Mouse (Mus musculus): ENCODE results near the gene Dqx1.

Gene Dqx1

DNA sequence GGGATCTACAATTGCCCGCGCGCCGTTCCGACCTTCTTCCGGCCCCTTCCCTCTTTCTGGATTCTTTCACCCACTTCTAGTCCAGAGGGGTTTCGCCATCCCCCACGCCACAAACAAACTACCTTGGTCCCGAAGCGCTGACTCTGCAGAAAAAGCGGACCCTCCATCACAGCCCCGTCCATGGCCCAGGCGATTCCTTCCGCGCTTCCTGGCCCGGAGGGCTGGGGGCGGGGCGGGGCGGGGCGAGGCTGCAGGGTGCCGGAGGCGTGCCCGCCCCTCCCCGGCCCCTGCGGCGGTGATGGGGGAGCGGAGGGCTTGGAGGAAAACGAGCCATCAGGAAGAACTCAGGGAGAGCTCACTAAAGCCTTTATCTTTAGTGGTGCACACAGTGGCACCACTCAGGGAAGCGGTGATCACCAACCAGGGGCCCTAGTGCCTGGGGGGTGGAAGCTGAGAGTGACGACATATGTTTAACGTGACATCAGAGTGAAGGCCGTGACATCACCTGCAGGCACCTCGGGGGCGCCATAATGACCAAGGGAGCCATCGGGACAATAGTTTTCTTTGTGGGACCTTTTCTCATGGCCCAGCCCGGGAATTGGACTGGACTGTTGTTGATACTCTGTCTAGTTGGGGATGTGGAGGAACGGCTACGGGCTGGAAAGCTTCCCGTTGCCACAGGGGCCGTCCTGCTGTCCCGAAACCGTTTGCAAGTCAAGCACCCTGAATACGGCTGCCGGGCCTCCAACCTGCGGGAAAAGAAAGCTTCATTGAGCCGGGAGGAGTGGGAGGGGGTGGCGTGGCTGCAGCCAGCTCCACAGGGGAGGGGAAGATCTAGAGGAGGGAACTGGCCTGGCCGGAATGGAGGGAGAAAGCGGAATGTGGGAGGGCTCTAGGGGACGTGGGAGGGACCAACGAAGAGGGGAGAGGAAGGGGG is 24.1 kb upstream of the Dqx1 start, which contains the start of the genes Dok1 and Loxl3:
Dok1 (minus strand) TSS at position 223 of the 937 bp plus-strand sequence.
Loxl3 (plus strand) TSS at position 925 of the 937 bp plus-strand sequence.
- in situ Hi-C loops (cut with MboI, MseI) = no loop called here

DNA sequence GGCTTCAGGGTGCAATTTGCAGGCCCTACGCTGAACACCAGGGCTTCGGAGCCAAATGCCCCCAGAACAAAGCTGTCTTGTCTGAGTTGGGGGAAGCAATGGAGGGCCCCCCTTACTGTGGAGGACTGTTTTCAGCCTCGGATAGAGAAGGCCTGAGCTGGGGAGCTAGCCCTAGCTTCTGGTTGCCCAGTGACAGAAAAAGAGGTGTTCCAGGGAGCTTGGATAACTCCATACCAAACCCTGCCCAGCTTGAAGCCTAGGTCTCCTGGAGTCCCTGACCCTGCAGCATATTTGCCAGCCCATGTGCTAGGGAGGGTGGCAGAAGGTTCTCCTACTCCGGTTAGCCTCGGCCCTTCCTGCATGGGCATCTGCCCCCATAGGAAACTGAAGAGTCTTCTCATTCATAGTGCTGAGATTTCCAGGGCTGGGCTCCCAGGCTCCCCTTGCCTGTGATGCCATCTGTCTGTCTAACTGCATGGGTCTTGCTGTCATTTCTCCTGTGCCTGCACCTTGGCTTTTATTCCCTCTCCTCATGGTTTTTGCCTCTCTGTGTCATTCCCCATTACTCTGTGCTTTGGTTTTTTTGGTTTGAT is 23.1 kb upstream of the Dqx1 start:
- in situ Hi-C loops (cut with MboI, MseI) = no loop called here

DNA sequence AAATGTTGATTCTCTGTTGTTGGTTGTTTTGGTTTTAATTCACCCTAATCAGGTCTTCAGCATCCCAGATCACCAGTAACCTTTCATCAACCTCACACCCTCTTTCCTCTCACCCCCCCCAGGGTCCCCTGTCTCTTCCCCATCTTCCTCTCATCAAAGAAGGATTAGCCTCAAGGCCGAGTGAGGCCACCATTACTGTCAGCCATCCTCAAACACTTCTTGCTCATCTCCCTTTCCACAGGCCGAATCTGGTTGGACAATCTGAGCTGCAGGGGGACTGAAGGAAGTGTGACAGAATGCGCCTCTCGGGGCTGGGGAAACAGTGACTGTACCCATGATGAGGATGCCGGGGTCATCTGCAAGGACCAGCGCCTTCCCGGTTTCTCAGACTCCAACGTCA is 20.5 kb upstream of the Dqx1 start:
- in situ Hi-C loops (cut with MboI, MseI) = no loop called here

DNA sequence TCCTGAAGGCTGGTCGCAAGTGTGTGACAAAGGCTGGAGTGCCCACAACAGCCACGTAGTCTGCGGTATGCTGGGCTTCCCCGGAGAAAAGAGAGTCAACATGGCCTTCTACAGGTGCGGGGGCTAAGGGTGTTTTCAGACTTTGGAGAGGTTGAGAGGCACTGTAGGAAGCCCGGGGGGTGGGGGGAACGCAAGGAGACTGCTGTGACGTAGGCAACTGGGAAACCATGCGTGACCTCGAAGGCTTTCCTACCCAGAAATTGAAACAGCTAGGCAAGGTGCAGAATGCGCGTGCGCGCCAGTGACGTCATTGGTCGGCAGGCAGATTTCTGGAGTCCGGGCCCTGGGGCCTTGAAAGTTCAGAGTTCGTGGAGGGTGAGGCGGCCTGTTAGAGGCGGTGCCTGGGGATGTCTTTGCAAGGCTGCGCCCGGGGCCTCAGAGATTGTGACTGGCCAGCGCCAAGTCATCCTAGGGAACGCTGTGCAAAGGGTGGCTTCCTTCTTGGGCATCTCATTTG is 19.1 kb upstream of the Dqx1 start:
- in situ Hi-C loops (cut with MboI, MseI) = no loop called here

DNA sequence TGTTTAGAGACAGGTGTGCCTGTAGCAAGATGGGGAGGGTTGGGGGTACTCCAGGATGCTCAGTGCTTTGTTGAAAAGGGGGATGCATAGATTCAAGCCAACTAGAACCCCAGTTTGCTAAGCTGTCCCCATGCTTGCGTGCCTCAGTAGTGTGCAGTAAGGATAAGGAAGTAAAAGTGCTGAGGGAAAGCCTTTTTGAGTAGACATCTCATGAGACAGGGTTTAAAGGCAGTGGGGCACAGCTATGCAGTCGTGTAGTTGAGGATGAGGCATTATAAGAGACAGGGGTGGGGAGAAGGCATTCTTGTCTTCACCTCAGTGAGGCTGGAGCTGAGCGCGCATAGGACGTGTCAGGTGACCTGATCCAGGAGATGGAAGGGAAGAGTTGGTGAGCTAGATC is 17.0 kb upstream of the Dqx1 start:
- in situ Hi-C loops (cut with MboI, MseI) = no loop called here

DNA sequence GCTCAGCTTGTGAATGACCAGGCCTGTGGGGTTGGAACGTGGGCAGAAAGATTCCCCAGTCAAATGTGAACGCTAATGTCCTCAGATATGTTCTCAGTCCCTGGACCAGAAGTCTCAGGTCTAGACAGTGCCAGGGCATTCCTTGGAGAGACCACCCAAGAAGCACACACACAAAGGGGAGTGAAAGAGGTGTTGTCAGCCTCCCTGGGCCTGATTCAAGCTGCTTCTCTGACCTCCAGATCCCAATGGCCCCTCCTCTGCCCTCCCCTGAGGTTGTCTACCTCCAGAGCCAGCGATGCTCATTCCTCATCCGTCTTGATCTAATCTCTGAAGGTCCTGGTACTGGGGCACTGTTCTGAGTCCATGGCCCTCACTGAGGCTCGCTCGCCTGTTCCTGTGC is 14.1 kb upstream of the Dqx1 start:
- in situ Hi-C loops (cut with MboI, MseI) = no loop called here

DNA sequence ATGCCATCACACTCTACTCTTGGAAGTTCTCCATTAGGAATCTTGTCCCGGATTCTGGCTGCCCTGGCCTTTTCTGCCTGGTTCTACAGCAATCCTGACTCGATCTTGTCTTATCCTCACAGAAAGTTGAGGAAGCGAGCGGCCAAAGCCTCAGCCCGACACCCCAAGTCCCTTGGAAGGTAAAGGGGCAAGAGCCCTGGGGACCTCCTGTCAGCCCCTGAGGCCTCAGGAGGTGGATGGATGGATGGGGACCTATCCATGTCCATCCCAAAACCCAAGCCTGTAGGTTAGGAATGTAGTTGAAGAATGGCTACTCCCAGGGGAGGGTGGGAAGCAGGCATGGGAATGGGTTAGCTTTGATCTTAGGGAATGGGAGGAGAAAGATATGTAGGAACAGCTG is 13.7 kb upstream of the Dqx1 start:
- in situ Hi-C loops (cut with MboI, MseI) = no loop called here

DNA sequence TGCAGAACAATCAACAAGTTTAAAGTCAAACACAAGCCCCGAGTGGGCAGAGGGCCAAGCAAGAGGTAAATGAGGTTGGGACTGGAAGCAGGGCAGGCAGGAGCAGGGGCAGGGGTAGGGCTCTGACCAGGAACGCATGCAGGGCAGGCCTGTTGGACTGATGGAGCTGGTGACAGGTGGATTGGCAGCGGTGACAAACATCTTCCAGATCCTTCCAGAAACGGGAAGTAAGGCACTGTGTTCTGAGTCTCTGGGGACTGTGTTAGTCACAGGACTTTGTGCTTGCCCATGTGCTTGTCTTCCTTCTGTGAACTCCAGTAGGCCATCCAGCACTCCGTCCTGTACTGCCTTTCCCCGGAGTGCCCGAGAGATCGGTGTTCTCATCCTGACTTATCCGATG is 12.9 kb upstream of the Dqx1 start:
- in situ Hi-C loops (cut with MboI, MseI) = no loop called here

DNA sequence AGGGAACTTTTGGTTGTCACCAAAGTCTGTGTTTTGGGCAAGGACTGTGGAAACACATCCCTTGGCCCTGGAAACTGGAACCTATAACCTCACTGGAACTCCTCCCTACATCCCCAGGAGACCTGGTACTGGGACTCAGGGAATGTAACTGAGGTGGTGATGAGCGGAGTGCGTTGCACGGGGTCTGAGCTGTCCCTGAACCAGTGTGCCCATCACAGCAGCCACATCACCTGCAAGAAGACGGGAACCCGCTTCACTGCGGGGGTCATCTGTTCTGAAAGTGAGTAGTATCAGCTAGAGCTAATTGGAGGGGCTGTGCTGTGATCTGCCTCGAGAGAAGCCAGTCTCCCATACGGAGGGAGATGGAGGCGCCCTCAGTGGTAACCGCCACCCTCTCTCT is 8.3 kb upstream of the Dqx1 start:
- in situ Hi-C loops (cut with MboI, MseI) = no loop called here

DNA sequence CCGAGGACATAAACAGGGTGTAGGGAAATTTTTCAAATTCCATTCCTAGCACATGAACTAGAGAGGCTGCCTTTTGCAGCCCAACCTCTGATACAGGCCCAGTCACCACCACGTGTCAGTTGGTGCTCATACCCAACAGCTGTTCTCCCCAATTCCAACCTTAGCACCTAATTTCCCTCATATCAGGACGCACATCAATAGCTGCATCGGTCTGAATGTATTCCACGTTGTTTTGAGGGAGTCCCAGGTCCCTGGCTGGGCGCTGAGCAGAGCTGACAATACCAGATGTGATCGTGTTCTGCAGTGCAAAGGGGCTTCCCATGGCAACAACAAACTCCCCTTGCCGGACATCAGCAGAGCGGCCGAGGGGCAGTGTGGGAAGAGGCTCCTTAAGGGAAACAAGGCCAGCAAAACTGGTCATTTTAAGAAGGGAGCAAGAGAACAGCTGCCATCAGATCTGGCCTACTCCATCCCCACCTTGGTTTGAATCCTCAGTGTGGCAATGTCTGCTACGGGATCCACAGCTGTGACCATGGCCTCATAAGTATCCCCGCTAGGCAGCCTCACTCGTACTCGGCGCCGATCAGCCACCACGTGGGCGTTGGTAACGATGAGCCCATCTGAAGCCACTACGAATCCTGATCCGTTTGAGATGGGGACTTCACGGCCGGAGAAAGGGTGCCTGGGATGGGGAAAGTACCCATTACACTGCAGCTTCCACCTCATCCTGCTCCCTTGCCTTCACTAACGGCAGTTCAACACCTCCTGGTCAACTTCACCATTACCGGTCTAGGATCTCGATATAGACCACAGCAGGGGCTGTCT is 4.3 kb upstream of the Dqx1 start:
- in situ Hi-C loops (cut with MboI, MseI) = loop anchor here in 1 of 2 experiments (10.0 kb wide), 1 partner anchor 49 kb away; no protein-coding TSS in a partner anchor

DNA sequence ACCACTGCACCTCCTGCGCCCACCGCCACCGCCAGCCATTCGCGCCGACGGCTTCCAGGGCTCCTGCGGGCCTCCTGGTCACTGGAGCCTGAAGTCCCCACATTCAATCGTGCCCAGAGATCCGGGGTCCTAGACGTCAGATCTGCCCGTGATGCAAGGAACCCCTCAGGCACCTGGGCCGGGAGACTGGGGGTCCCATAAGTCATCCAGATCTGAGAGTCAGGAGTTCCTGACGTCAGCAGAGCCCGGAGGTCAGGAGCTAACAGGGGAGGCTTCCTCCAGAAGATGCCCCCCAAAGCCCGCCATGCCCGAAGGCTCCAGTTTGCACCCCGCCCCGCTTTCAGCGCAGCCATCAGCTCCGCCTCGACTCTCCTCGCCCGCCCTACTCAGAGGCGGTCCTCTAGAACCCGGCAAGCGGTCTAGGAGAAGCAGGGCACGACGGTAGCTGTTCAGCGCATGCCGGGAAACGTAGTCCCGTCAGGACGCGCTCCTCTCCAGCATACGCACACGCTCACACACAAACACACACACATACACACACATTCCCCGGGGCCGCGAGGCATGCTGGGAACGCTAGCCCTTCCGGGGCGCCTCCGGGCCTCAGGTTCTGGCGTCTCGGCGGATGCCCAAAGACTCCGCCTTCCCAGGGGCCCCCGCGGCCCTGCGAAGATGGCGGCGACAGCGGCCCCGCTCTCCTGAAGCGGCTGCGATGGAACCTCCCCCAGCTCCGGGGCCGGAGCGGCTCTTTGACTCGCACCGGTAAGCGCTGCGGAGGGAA is 3.4 kb upstream of the Dqx1 start, which contains the start of gene Aup1:
Aup1 (plus strand) TSS at position 448 of the 778 bp plus-strand sequence.
- in situ Hi-C loops (cut with MboI, MseI) = loop anchor here in 1 of 2 experiments (10.0 kb wide), 1 partner anchor 49 kb away; no protein-coding TSS in a partner anchor

DNA sequence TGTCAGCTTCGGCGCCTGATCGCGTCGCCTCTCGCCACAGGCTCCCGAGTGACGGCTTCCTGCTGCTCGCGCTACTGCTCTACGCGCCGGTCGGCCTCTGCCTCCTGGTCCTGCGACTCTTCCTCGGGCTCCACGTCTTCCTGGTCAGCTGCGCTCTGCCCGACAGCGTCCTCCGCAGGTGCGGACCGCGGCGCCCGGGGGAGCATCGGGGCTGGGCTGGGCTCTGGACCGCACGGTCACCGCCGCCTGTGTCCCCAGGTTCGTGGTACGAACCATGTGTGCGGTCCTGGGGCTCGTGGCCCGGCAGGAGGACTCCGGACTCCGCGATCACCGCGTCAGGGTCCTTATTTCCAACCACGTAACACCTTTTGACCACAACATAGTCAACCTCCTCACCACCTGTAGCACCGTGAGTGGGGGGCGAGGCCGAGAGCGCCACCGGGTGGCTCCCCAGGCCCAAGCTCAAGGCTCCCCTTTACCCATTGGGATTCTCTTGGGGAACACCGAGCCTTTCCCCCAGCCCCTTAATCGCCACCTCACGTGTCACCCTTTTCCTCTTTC is 2.7 kb upstream of the Dqx1 start, which contains the start of gene Htra2:
Htra2 (minus strand) TSS at position 403 of the 561 bp plus-strand sequence.
- in situ Hi-C loops (cut with MboI, MseI) = loop anchor here in 1 of 2 experiments (10.0 kb wide), 1 partner anchor 50 kb away; no protein-coding TSS in a partner anchor

DNA sequence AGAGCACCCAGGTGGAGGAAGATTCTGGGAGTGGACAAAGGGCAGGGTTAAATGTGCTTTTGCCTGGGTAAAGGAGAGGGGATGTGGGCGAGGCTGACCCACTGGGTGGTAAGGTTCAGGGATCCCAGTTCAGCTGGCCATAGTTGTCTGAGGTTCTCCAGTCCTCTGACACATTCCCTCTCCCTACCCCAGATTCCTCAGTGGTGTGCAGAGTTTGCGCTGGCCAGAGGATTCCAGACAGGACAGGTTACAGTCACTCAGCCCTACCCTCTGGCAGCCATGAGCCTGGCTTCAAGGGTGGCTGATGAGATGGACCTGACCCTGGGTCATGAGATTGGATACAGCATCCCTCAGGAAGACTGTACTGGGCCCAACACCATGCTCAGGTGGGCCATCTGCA is 1.1 kb downstream of the Dqx1 start:
- in situ Hi-C loops (cut with MboI, MseI) = loop anchor here in 1 of 2 experiments (10.0 kb wide), 1 partner anchor 54 kb away; no protein-coding TSS in a partner anchor

DNA sequence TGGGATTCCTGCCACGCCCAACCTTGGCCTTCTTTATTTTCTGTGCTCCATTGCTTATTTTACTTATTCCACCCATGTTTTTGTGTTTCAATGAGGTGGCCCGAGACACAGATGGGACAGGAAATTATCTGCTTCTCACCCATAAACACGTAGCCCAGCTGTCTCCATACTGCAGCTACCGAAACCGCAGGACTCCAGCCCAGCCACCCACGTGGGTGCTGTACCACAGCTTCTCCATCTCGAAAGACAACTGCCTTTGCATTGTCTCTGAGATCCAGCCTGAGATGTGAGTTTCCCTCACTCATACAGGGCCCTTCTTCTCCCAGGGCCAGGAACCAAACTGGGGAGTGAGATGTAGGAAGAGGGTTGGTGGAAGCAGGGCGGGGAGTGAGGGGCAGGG is 8.4 kb downstream of the Dqx1 start:
- in situ Hi-C loops (cut with MboI, MseI) = no loop called here

DNA sequence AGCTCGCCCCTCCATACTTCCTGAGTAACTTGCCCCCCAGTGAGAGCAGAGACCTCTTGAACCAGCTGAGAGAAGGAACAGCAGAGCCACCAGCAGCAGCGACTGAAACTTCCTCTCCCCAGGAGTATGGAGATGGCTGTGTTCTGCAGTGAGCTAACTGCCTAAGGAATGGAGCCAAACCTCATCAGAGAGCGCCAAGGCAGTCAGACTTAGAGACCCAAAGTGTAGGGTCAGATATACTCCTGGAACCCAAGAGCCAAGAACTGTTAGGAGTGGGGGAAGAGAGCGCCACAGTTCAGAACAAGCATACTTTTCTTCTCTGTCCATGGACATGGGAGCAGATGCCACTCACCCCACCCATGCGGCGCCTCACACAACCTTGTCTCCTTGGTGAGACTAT is 8.8 kb downstream of the Dqx1 start:
- in situ Hi-C loops (cut with MboI, MseI) = no loop called here

DNA sequence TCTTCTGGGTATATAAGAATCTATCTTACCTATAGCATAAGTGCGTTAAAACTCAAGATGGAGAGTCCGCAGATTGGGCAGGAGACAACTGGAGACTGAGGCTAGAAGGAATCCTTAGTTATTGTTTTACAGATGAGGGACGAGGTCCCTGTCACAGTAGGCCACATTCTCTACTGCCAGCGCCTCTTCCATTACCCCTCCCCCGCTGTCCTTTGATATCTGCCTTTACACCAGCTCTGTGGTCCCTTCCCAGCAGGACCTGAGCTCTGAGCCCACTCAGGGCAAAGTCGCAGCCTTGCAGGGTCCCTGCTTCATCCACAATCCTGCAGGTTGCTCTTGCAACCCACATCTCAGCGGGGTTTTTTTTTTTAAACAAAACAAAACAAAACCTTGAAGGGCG is 10.6 kb downstream of the Dqx1 start:
- in situ Hi-C loops (cut with MboI, MseI) = no loop called here

DNA sequence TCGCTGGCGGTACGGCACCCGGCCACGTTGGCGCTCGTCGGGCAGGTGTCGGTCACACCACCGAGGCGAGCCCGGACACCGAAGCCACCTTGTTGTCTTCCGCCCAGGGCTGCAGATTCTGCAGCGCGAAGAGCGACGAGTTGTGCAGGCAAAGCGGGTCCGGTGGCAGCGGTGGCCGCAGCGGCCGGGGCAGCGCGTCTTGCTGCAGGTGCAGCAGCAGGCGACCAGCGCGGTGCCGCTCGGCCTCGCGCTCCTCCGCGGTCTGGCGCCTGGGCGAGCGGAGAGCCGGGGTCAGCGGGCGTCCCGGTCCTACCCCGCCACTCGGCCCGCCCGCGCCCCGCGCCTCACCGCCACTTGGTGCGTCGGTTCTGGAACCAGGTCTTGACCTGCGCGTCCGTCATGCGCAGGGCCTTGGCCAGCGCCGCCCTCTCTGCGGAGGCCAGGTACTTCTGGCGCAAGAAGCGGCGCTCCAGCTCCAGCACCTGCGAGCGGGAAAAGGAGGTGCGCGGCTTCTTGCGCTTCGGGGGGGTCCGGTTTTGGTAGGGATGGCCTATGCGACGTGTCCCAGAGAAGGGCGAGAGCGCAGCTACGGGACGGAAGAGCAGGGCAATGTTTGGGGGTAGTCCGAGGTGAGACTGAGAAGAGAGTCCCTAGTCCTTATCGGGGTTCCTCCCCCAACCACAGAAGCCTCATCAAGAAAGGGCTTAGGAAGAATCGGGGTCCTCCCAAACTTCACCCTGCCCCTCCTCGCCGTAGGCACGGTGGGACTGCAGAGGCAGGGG is 11.3 kb downstream of the Dqx1 start:
- in situ Hi-C loops (cut with MboI, MseI) = no loop called here

DNA sequence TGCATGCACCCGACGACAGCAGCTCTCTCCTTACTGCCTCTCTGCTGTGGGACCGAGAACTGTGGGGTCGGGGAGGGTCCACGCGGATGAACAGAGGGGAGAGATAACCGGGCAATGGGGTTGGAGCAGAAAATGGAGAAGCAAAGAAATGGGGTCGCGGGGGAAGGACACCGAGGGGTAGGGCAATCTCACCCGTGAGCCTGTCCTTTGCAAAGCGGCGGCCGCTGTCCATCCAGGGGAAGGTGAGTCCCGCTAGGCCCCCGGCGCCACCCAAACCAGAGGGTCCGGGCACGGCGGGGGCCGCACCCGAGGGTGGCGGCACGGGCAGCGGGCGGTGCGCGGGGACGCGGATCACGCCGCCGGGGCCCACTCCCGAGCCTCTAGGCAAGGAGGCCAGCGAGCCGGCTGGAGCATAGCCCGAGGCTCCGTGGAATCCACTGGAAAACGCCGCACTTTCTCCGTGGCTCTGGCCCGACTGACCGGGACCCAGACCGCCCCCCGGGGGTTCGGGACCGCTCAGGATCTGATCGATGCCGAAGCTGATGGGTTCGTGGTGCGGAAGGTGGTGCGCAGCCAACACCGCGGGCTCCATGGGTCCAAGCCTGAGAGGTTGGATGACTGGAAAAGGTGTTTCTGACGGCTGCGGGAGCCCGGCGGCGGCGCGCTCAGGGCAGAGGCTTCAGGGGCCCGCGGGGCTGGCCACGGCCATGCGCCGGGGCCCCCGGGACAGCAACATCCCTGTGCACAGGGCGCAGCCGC is 12.0 kb downstream of the Dqx1 start:
- in situ Hi-C loops (cut with MboI, MseI) = loop anchor here in 1 of 2 experiments (5.0 kb wide), 1 partner anchor 48 kb away; the partner anchor contains the start of gene Mogs

DNA sequence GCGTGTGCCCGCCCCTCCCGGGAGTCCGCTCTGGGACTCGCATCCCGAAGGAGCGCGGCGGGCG is 12.4 kb downstream of the Dqx1 start, which contains the start of gene Tlx2:
Tlx2 (minus strand) TSS at position 47 of the 64 bp plus-strand sequence.
- in situ Hi-C loops (cut with MboI, MseI) = loop anchor here in 1 of 2 experiments (5.0 kb wide), 1 partner anchor 47 kb away; the partner anchor contains the start of gene Mogs
